19 mouse cellular contexts compared by ENCODE assay signal in genomic region chr8:109687248-109687647, GRCm38 (mm10). TPM values are rescaled to one million over a fixed set of nuclear protein-coding genes. Genes with fewer than 3 reads are reported as not detected.
DNase-seq lines count a peak whose midpoint lies in the region; ATAC-seq lines count a peak whose summit lies in the region.
"Had no signal": no experiment of that assay in that cellular context is flagged by ENCODE, and none has a peak within 500 bp of the region (broad histone marks: within the 10 kb centered on the region; RNA-seq: fewer than 3 reads in every experiment).

No protein-coding gene starts in this region.

- ATAC-seq in granulocyte monocyte progenitor cell, adult 5-6 weeks (replicated peaks; ENCODE audit: poor library complexity, severe bottlenecking), result peak; percentile 85
- peak; percentile 69 for ATAC-seq in megakaryocyte progenitor cell, adult 5-6 weeks (replicated peaks; ENCODE audit: poor library complexity)
- ATAC-seq: CD4-positive, CD25-positive, alpha-beta regulatory T cell, adult 4 months; forebrain, embryonic 15.5 days; hindbrain, postnatal 0 days had no signal

- DNase-seq in 416B (ENCODE audit: low read depth), result peak; percentile 34
- DNase-seq in right cerebral cortex, adult 18-20 months, result no peak
- DNase-seq in spleen, postnatal 36 days (ENCODE audit: low spot score in 2 of 2), result no peak
- no peak for DNase-seq in right cerebral cortex, postnatal 4 days
- DNase-seq: adrenal gland, adult 2 months; adrenal gland, postnatal 14 days; cerebellum, adult 11 months; cerebellum, adult 2 months; cerebellum, adult 9-11 months; cerebellum, postnatal 25 days; embryo, embryonic 11 days; gastrocnemius, postnatal 25 days; heart, postnatal 14 days; heart, postnatal 4 days had no signal

RNA-seq across cellular contexts. Expression of gene Ist1, which starts 5.8 kb away (rescaled TPM):
- total RNA-seq in granulocyte monocyte progenitor cell, adult 5-6 weeks (2014; fragmentation: Nextera tagmentation), result 69.5 and 83.8 TPM in 2 replicates
- 76.9 and 82.2 TPM in 2 replicates for total RNA-seq in granulocyte monocyte progenitor cell, adult 5-6 weeks (2017)
- total RNA-seq in megakaryocyte progenitor cell, adult 5-6 weeks (2015), result 66.1 and 80.1 TPM in 2 replicates
- 74.6 and 86.1 TPM in 2 replicates for total RNA-seq in megakaryocyte progenitor cell, adult 5-6 weeks (2017)

RNA-seq across cellular contexts. Expression of gene Zfp821, which starts 18.1 kb away (rescaled TPM):
- total RNA-seq in granulocyte monocyte progenitor cell, adult 5-6 weeks (2014; fragmentation: Nextera tagmentation), result 4.7 and 5.6 TPM in 2 replicates
- total RNA-seq in granulocyte monocyte progenitor cell, adult 5-6 weeks (2017), result 6.9 and 9.7 TPM in 2 replicates
- total RNA-seq in megakaryocyte progenitor cell, adult 5-6 weeks (2015), result 2.2 and 3.8 TPM in 2 replicates
- 3.8 and 6.4 TPM in 2 replicates for total RNA-seq in megakaryocyte progenitor cell, adult 5-6 weeks (2017)

RNA-seq across cellular contexts. Expression of gene Atxn1l, which starts 50.3 kb away (rescaled TPM):
- 12.4 and 16.8 TPM in 2 replicates for total RNA-seq in granulocyte monocyte progenitor cell, adult 5-6 weeks (2014; fragmentation: Nextera tagmentation)
- 13.5 and 18.4 TPM in 2 replicates for total RNA-seq in granulocyte monocyte progenitor cell, adult 5-6 weeks (2017)
- 8.7 and 16.2 TPM in 2 replicates for total RNA-seq in megakaryocyte progenitor cell, adult 5-6 weeks (2015)
- total RNA-seq in megakaryocyte progenitor cell, adult 5-6 weeks (2017), result 13.7 and 14.7 TPM in 2 replicates
